Mouse (Mus musculus) frontal cortex, postnatal 14 days (tissue): ENCODE measurements at regions not wholly inside any gene's neighbourhood (a gene's known extent, or its start where the extent isn't known, plus 50 kb on each side); places are given as distances from the start of the nearest gene placed in this dataset.

Experiments used
- DNase-seq, 2 experiments: peaks; one replicate each; pipeline ENCODE4 v3.0.0; 2022; ENCODE audit warnings: low spot score in 2 of 2

DNA sequence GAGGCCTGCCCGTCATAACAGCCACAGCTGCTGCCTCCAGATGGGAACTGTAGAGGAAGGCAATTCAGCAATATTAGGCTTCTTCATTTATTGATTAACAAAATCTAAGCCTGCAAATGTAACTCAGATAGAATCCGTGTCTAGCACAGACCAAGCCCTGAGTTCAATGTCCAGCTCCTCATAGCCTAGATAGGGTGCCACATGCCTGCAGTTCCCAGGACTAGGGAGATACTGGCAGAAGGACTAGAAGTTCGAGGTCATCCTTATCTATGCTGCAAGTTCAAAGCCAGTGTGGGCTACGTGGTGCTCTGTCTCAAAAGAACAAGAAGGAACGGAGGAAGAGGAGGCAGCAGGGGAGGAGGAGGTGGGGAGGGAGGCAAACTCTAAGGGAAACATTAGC lies 121.2 kb upstream of the Pkdcc start:
- DNase-seq = no peak

DNA sequence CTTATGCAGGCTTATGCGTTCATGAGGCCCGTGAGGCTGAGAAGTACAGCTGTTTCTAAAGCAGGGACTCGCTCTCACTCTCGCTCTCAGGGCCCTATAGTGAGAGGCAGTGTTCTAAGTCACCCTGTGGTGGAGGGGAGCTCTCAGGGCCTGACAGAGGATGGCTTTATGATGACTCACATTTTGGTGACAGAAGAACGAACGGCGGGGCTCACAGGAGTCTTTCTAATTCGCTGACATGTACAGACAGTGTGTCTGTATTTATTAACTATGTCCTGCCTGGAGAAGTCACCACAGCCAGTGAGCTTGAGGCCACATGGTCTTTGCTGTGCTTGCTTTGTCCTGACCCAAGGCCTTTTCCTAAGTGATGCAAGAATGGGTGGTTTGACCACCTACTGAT lies 118.6 kb upstream of the Pkdcc start:
- no peak for DNase-seq

DNA sequence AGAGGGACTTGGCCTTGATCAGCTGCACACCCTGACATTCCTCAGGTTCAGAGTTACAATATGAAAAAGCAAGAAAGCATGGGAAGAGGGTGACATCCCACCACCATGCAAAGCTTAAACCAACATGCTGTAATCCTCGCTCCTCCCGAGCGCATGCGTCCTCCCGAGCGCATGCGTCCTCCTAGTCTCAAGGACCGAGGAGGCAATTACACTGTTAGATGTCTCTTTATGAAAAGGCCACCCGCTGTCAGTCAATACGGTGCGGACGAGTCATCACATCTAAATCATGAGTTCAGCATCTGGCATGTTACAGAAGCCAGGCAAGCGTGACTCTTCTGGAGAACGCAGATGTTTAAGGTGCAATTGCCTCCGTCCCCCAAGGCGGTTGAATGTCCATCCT lies 117.1 kb upstream of the Pkdcc start:
- no peak for DNase-seq

DNA sequence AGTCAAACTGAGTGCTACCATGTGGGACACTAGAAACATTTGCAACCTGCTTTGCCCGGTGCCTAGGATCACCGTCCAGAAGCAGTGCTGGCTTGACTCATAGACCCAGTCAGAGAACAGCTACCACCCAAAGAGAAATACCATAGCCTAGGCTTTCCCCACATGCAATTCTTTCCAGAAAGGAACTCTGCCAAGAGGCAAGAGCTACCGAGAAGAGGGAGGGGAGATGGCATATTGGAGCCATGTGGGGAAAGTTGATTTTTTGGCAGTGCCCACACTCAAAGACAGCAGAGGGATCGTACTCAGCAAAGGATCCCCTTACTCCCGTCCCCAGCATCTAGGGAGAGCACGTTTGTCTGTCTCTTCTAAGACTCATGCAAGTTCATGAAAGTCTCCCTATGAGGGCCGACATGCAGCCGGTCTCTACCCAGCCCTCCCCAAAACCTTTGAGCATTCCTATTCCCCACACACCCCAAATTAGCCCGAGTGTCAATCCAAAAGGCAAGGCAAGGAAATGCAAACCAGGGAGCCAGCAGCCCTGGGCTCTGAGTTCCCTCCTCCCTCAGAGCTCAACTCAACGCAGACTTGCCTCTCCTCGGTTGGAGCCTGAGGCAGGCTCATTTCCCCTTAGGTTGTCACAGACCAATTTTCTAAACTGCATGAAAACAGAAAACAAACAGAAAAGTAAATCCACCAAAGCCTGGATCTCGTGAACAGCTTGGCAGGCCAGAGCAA lies 116.2 kb upstream of the Pkdcc start:
- no peak for DNase-seq

DNA sequence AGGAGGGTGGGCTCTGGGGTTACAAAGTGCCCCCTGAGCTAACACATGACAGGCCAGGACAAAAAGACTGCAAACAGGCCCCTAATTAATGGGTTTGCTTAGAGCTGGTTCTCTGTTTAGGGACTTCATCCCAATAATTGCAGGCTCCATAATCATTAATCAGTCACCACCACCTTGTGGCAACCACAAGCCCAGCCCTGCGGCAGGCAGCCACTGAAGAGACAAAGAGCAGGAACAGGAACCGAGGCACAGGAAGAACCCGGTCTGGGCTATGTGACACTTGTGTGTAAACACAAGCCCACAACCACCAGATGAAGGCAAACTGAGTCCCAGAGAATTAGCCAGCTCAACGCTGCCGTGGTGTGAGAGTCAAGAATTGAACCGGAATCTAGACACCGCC lies 114.1 kb upstream of the Pkdcc start:
- no peak for DNase-seq

DNA sequence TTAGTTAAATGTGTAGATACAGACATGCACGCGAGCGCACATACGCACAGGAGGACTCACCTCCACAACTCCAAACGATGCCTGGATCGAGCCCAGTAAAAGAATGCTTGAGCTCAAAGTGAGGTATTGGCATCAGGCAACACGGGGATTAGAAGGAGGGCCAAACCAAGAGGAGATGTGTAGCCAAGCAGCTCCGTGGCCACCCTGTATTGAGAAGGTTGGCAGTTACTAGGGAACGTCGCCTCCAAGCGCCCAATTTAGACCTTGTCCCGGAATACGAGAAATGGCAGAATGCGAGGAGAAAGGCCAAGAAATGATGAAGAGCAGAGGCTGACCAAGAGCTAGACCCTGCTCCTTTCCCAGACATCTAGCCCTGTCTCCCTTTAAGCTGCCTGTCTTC lies 113.3 kb upstream of the Pkdcc start:
- no peak for DNase-seq

DNA sequence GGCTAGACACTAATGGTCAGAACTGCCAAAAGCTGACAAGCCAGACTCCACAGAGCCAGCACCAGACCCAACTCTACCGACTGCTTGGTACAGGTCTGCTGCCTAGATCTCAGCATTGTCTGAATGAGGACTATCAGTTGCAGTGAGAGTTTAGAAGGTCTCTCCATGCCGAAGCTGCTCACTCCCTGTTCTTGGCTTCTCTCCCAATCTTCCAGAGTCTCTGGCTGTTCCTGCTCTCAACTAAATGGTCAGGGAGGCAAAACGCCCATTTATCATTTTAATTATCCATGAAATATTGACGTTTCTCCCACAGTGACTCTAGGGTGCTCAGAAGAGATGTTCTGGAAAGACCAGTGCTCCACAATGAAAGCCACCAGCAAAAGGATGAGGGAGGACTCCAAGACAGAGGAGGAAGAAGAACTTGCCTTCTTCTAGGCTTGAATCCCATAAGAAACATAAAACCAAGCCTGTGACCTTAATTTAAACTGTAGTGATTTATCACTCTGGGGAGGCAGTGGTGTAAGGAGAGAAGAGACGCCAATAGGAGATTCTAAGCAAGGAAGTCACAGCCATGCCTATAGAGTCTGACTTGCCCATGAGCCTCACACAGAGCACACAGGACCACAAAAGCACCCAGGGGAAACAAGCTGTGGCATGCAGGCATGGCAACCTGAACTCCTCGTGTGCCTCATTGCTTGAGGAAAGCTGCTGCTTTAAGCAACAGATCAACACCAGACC lies 112.2 kb upstream of the Pkdcc start:
- no peak for DNase-seq

DNA sequence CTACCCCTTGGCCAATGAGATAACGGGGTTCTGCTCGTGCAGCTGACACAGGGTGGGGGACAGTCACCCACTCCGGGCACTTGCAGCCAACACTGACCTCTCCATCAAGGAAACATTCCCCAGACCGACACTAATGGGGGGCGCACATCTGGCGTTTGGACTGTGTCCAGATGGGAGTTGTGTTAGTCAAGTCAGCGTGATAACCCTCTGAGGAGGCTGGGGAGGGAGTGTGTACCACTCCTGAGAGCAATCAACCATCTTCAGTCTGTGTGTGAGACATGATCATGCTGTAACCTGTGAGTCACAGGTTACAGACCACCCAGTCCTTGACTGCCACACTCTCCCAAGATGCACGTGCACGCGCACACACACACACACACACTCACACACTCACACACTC lies 106.9 kb upstream of the Pkdcc start:
- DNase-seq = no peak

DNA sequence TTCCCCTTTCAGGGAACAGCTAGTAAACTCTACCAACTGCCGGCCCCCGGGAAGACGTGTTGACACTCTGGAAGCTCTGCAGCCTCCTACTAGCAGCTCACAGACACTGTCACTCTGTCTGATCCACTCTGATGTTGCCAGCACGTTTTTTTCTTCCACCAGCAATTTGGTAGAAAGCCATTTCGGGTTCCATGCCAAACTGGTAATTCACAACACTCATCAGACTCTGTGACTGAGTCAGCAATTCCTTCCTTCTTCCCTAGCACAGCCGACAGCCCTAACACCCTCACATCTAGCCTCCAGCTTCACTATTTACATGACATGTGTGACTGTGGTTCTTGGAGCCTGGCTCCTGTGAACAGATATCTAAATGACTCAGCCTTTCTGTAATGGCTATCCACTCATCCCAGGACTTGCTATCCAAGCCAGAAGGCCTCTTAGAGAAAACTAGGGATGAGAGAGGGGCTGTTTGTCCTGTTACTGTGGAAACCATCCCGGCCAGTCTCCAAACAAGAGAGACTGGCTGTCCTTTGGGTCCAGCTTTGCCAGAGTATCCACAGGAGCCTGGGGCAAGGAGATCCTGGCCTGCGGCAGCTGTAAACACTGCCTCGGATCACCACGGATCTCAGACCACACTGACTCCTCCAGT lies 105.2 kb upstream of the Pkdcc start:
- DNase-seq = peak; percentile 27 to 30

DNA sequence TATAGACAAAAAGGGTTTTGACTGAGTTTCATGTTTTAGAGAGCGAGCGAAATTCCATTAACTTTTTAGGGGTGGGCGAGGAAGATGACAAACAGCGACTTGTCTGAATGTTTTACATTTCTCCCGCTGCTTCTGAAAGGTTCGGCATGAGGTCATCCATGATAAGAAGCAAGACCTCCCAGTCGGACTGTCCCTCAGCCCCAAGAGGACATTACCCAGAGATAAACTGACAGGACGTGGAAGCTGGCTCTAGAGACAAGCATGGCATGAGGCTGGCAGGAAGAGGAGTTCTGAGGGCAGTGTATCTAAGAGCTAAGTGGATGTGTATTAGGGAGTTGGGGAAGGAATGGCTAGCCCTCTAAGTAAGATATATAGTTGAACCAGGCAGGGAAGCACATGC lies 104.5 kb upstream of the Pkdcc start:
- no peak for DNase-seq

DNA sequence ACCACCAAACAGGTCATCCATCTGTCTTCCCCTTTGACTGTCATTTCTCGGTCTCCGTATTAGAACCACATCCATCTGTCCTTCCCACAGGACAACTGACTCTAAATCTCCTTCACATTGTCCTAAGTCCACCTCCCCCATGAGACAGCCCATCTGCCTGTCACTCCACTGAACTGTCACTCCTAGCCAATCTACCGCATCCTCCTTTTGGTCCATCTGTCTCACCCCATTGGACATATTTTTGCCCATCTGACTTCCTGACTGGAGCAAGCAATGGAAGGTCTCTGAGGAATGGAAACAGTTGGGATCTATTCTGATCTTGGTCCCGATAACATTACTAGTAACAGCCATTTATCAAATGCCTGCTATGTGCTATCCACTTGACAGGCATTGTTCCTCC lies 99.9 kb upstream of the Pkdcc start:
- no peak for DNase-seq

DNA sequence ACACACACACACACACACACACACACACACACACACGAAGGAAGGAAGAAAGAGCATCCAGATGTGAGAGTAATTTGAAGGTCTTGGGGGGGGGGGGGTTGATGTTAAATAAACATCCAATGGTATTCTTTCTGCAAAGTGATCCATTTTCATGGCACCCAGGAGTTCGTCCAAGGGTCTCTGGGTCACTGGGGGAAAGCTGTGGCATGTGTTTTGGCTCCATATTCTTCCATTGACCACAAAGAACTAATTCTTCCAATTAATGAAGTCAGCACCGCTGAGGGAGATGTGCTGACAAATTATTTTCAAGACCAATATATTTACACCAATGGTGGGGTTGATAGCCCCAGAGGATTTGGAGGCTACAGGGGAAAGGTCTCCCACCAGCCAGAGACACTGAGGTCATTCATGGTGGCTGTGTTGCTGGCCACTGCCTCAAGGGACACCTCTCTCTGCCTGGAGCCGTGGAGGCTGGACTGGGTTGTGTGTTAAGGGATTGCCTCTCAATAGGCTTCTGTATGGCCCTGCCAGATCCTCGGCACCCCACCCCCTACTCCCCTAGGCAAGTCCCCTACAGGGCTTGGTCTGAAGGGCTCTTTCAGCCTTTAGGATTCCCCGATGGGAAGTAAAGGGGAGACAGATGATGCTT lies 99.1 kb upstream of the Pkdcc start:
- DNase-seq = no peak

DNA sequence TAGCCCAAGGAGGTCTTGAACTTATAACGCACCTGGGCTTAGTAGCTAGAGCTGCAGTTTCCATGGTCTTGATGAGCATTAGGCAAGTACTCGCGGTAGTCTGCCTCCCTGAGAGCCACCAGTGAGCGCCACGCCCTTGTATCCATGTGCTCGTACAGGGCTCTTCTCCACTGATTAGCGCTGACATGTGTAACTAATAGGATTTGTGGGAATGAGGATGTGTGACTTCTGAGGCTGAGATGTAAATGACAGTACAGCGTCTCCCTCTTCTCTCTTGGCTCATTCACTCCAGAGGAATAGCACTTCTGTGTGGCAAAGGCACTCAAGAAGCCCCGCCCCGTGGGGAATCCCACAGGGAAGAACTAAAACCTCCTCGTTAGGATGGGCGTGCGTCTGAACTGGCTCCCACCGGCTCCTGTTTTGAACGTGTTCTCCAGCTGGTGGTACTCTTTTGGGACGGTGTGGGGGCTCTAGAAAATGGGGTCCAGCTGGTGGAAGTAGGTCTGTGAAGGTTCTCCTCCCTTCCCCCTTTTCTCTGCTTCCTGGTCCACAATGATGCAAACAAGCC lies 94.3 kb upstream of the Pkdcc start:
- no peak for DNase-seq

DNA sequence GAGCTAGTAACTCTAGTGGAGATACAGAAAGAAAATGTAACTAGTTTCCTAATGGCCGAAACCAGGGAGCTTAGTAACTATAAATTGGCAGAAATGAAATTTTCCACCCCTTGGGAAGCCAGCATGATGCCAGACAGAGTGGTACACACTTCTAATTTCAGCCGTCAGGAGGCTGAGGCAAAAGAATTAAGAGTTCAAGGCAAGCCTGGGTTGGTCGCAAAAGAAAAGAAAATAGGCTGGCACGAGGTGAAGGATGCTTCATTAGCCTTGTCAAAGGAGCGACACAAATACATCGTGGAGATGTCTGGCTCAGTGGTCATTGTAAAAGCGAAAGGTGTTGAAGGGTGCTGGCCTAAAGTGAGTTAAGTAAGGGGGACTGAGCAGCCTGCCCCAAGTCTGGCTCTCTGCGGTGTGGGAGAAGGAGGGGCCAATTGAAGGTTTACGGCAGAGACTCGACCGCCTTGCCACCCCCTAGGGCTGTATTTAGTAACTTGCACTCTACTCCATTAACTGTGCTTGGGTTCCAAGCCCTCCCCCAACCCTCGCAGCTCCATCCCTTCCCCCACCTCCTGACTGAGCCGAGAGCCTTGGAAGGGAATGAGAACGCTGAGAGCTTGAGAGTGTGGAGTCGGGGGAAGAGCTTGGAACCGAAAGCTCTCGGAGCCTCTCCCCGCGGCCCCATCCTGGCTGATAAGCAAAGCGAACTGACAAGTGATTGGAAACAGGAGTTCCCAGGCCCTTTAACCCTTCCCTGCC lies 92.4 kb upstream of the Pkdcc start:
- peak in 1 of 2 experiments; percentile 20 for DNase-seq

DNA sequence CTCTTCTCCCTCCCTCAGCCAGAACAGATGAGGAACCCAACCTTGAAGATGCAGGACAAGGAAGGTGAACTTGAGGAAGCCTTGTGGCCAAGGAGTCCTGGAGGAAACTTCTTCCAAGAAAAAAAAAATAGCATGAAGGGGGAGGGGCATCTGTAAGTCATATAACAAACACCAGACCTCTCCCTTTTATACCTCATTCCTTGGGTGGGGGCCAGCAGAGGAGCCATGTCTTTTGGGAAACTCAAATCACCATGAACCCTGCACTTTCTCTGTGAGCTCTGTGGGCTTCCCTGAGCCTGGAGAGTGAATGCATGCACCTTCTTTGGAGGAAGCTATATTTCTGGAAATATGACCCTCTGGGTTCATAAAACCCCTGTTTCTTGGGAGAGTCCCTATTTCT lies 90.0 kb upstream of the Pkdcc start:
- no peak for DNase-seq

DNA sequence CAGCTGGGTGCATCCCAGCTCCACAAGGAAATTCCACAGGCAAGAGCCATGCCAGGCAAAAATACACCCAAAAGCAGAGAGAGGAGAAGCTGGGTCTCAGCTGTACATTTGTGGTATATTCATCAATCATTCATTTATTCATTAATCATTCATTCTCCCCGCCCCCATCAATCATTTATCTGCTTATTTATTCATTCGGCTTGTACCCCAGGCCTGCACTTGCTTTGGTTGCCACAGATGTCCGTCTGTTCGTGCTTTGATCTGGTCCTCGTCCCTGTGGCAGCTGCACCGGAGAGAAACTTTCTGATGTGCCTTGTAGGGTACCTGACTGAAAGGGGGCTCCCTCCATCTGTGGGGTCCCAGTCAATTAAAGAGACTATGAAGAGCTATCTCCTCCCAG lies 87.2 kb upstream of the Pkdcc start:
- no peak for DNase-seq

DNA sequence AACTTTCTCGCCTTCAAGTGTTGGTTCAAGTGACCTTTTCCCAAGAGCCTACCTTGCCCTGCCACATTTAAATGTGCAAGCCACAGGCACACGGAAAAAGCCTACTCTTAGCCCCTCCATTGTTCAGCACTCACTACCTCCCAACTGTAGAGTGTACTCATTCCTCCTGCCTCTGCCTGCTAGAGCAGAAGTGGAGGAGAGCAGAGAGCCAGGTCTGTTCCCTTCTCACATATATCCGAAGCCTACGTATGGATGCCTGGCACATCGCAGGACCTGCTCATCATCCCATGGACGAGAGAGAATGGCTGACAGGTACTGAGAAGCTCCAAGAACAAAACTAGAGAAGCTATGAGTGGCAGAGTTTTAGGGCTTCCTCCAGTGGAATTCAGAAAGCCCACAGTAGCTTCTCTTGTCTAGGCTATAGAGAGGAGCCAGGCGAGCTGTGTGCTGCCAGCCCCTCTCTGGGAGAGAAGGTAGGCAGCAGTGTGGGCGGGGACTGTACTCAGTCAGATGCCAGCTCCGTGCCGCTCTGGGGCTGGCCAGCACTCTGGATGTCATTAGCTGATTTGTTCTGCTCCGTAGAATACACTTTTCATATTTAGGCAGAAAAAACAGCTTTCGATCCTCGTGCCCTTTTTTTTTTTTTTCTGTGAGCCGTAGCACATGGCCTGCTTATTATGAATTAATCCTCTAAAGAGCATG lies 86.1 kb upstream of the Pkdcc start:
- peak in 1 of 2 experiments; percentile 40 for DNase-seq

DNA sequence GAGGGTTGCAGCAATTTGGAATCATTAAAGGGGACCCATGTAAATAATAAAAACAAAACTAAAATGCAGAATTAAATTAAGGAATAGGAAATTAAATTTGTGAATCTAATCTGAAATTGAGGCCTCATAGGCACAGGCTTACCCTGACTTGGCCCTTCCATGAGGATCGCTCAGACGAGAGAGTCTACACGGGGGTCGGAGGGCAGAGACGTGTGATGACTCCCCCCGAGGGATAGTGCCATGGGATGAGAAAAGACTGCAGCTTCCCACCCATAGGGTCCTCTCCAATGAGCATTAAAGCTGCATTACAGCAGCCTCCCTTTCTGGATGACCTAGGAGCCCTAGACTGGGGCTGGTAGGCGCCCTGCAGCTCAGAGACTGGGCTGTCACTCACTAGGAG lies 85.4 kb upstream of the Pkdcc start:
- DNase-seq = no peak

DNA sequence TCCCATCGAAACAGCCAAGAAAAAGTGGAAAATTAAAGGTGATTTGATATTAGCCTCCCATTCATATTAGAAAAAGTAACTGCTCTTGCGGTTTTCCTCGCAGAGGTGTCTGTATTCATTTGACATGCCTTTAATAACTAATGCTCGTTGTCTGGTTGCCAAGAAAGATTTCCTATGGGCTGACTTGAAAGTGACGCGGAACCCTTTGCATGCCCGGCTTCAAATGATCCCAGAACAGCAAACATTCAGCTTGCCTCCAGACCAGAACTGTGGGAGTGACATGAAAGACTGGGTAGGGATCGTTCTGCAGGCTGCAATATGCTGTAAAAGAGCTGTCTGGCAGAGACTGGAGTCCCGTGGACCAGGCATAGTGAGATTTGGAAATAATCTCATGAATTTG lies 81.9 kb upstream of the Pkdcc start:
- no peak for DNase-seq

DNA sequence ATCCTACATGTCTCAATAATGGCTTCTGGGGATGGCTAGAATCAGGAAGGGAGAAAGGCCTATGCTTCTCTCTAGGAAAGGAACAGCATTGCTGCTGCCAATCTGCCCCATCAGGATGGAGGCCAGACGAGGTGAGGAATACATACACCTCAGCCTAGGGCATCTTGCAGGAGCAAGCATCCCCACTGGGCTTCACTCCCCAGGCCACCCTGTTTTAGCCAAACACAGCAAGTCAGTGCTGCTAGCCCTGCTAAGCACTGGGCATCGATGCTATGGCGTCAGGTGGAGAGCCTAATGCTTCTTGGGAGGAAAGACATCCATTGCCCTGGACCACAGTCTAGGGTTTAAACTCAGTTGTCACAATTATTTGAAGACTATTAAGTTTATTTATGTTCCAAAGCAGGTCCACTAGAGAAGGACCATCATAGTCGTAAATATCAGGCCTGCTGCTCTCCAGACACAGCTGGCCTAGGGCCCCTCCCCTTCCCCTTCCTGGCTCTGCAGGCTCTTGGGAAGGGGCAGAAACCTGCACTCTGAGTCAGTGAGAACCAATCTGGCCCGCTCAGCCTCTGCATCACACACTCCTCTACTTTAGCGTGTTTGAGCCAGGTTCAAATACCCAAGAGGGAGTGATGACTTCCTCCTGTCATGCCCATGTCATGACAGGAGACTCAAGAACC lies 79.5 kb upstream of the Pkdcc start:
- no peak for DNase-seq
